Mouse (Mus musculus) MEL (cell line): Measurements from ENCODE around the gene Ifi47. TPM values are rescaled to one million over a fixed set of nuclear protein-coding genes. Genes with fewer than 3 reads are reported as not detected.

Source experiments
- DNase-seq: peaks from one replicate; pipeline ENCODE4 v3.0.0; 2011; ENCODE audit warnings: low read depth, low spot score
- H3K27ac ChIP-seq: 2 replicates; pipeline ENCODE4 v1.5.1; 2012; ENCODE audit warnings: low read depth, mild to moderate bottlenecking, control low read depth, low read length, moderate library complexity; ENCODE audit not compliant: control insufficient read depth
- H3K27me3 ChIP-seq, 2 experiments: fragments of 150-350 bp in 1 of 2; sonication (generic) in 1 of 2; 2 replicates each; pipeline ENCODE4 v1.6.1; 2012; ENCODE audit warnings: low read length in 2 of 2, mild to moderate bottlenecking in 2 of 2, improper control_type of control experiment in 1 of 2, moderate library complexity in 1 of 2; ENCODE audit not compliant: insufficient read depth in 2 of 2, control insufficient read depth in 1 of 2
- H3K36me3 ChIP-seq, 2 experiments: 2 replicates each; pipeline ENCODE4 v1.6.1; 2012 to 2014; ENCODE audit warnings: low read length in 2 of 2, improper control_type of control experiment in 1 of 2, inconsistent platforms in 1 of 2, mild to moderate bottlenecking in 1 of 2; ENCODE audit not compliant: insufficient read depth in 2 of 2, control insufficient read depth in 1 of 2
- H3K4me1 ChIP-seq, 2 experiments: fragments of 150-350 bp in 1 of 2; sonication (generic) in 1 of 2; 2 replicates each; pipeline ENCODE4 v1.6.1; 2012; ENCODE audit warnings: low read length in 2 of 2, improper control_type of control experiment in 1 of 2, mild to moderate bottlenecking in 1 of 2; ENCODE audit not compliant: insufficient read depth in 2 of 2, control insufficient read depth in 1 of 2
- H3K4me3 ChIP-seq, 2 experiments: fragments of 150-350 bp in 1 of 2; sonication (generic) in 1 of 2; 2 replicates each; pipeline ENCODE4 v1.5.1; 2012; ENCODE audit warnings: low read depth in 2 of 2, low read length in 2 of 2, mild to moderate bottlenecking in 2 of 2, moderate library complexity in 2 of 2, control low read depth in 1 of 2, improper control_type of control experiment in 1 of 2; ENCODE audit not compliant: control insufficient read depth in 1 of 2, insufficient read depth in 1 of 2
- H3K79me2 ChIP-seq: 2 replicates; pipeline ENCODE4 v1.6.1; 2012; ENCODE audit warnings: mild to moderate bottlenecking, low read length, moderate library complexity; ENCODE audit not compliant: control insufficient read depth, poor library complexity, insufficient read depth
- H3K9ac ChIP-seq: 2 replicates; pipeline ENCODE4 v1.6.1; 2012; ENCODE audit warnings: low read depth, mild to moderate bottlenecking, control low read depth, low read length, moderate library complexity; ENCODE audit not compliant: control insufficient read depth, poor library complexity, severe bottlenecking
- H3K9me3 ChIP-seq: fragments of 150-350 bp; sonication (generic); replicated peaks from 2 replicates; pipeline ENCODE4 v1.6.1; 2012; ENCODE audit warnings: mild to moderate bottlenecking, low read length, improper control_type of control experiment, moderate library complexity; ENCODE audit not compliant: insufficient read depth
- BHLHE40 ChIP-seq: IDR thresholded peaks from 2 replicates; pipeline ENCODE4 v1.6.1; 2012; ENCODE audit warnings: low read depth, mild to moderate bottlenecking, inconsistent platforms, low read length, improper control_type of control experiment, borderline replicate concordance
- CHD1 ChIP-seq: IDR thresholded peaks from 2 replicates; pipeline ENCODE4 v1.6.1; 2012; ENCODE audit warnings: low read depth, mild to moderate bottlenecking, inconsistent platforms, low read length, improper control_type of control experiment
- CHD2 ChIP-seq: IDR thresholded peaks from 2 replicates; pipeline ENCODE4 v1.6.1; 2011; ENCODE audit warnings: low read length, improper control_type of control experiment
- CTCF ChIP-seq, 3 experiments: IDR thresholded peaks in 2 of 3; conservative IDR thresholded peaks in 1 of 3; 2 replicates each; pipeline ENCODE4 v1.5.1; 2011 to 2012; ENCODE audit warnings: low read length in 3 of 3, low read depth in 2 of 3, mild to moderate bottlenecking in 2 of 3, improper control_type of control experiment in 1 of 3, inconsistent platforms in 1 of 3, mixed read lengths in 1 of 3, moderate library complexity in 1 of 3; ENCODE audit not compliant: control insufficient read depth in 1 of 3, insufficient read depth in 1 of 3, poor library complexity in 1 of 3, severe bottlenecking in 1 of 3
- E2F4 ChIP-seq: IDR thresholded peaks from 2 replicates; pipeline ENCODE4 v1.6.1; 2011; ENCODE audit warnings: low read depth, low read length, improper control_type of control experiment, borderline replicate concordance
- ELF1 ChIP-seq: IDR thresholded peaks from 2 replicates; pipeline ENCODE4 v1.6.1; 2014; ENCODE audit warnings: low read depth, mild to moderate bottlenecking, inconsistent platforms, low read length, improper control_type of control experiment, moderate library complexity
- EP300 ChIP-seq, 2 experiments: IDR thresholded peaks; 2 replicates each; pipeline ENCODE4 v1.6.1; 2011; ENCODE audit warnings: improper control_type of control experiment in 2 of 2, low read length in 2 of 2, low read depth in 1 of 2, mild to moderate bottlenecking in 1 of 2
- GABPA ChIP-seq: IDR thresholded peaks from 2 replicates; pipeline ENCODE4 v1.6.1; 2012; ENCODE audit warnings: low read depth, mild to moderate bottlenecking, inconsistent platforms, low read length, improper control_type of control experiment, moderate library complexity
- GATA1 ChIP-seq: IDR thresholded peaks from 2 replicates; pipeline ENCODE4 v1.6.1; 2011; ENCODE audit warnings: low read depth, low read length, improper control_type of control experiment
- HCFC1 ChIP-seq: IDR thresholded peaks from 2 replicates; pipeline ENCODE4 v1.6.1; 2012; ENCODE audit warnings: low read depth, mild to moderate bottlenecking, inconsistent platforms, low read length, improper control_type of control experiment, moderate library complexity
- JUND ChIP-seq: IDR thresholded peaks from 2 replicates; pipeline ENCODE4 v1.6.1; 2011; ENCODE audit warnings: low read depth, mild to moderate bottlenecking, improper control_type of control experiment, low read length
- KAT2A ChIP-seq: conservative IDR thresholded peaks from 2 replicates; pipeline ENCODE4 v1.6.1; 2012; ENCODE audit warnings: low read depth, low read length, improper control_type of control experiment, inconsistent platforms
- MAFK ChIP-seq: IDR thresholded peaks from 2 replicates; pipeline ENCODE4 v1.6.1; 2011; ENCODE audit warnings: low read depth, mild to moderate bottlenecking, low read length, improper control_type of control experiment, borderline replicate concordance
- MAX ChIP-seq: IDR thresholded peaks from 2 replicates; pipeline ENCODE4 v1.6.1; 2011; ENCODE audit warnings: low read length, improper control_type of control experiment
- MAZ ChIP-seq: IDR thresholded peaks from 2 replicates; pipeline ENCODE4 v1.6.1; 2012; ENCODE audit warnings: low read depth, mild to moderate bottlenecking, inconsistent platforms, low read length, improper control_type of control experiment
- MEF2A ChIP-seq: IDR thresholded peaks from 2 replicates; pipeline ENCODE4 v1.6.1; 2014; ENCODE audit warnings: low read depth, mild to moderate bottlenecking, inconsistent platforms, low read length, improper control_type of control experiment; ENCODE audit not compliant: poor library complexity, insufficient replicate concordance, severe bottlenecking; ENCODE audit errors: extremely low read depth
- MXI1 ChIP-seq: IDR thresholded peaks from 2 replicates; pipeline ENCODE4 v1.6.1; 2011; ENCODE audit warnings: mild to moderate bottlenecking, low read depth, low read length, improper control_type of control experiment
- MYC ChIP-seq: IDR thresholded peaks from 2 replicates; pipeline ENCODE4 v1.6.1; 2011; ENCODE audit warnings: low read depth, mild to moderate bottlenecking, low read length, improper control_type of control experiment, moderate library complexity
- NELFE ChIP-seq: IDR thresholded peaks from 2 replicates; pipeline ENCODE4 v1.6.1; 2011; ENCODE audit warnings: low read depth, low read length, improper control_type of control experiment
- NRF1 ChIP-seq: IDR thresholded peaks from 2 replicates; pipeline ENCODE4 v1.6.1; 2014; ENCODE audit warnings: low read depth, mild to moderate bottlenecking, inconsistent platforms, low read length, improper control_type of control experiment, moderate library complexity; ENCODE audit not compliant: poor library complexity, insufficient read depth, severe bottlenecking
- POLR2A ChIP-seq, 2 experiments: IDR thresholded peaks; 2 replicates each; pipeline ENCODE4 v1.6.1; 2011 to 2012; ENCODE audit warnings: low read length in 2 of 2, mild to moderate bottlenecking in 2 of 2, control low read depth in 1 of 2, improper control_type of control experiment in 1 of 2, low read depth in 1 of 2, moderate library complexity in 1 of 2; ENCODE audit not compliant: control insufficient read depth in 1 of 2, insufficient read depth in 1 of 2, poor library complexity in 1 of 2
- POLR2AphosphoS5 ChIP-seq: IDR thresholded peaks from 2 replicates; pipeline ENCODE4 v1.6.1; 2012; ENCODE audit warnings: low read depth, borderline replicate concordance, mild to moderate bottlenecking, inconsistent platforms, low read length, moderate library complexity, mixed read lengths
- RAD21 ChIP-seq: IDR thresholded peaks from 2 replicates; pipeline ENCODE4 v1.6.1; 2011; ENCODE audit warnings: mild to moderate bottlenecking, low read depth, low read length, improper control_type of control experiment
- RCOR1 ChIP-seq: IDR thresholded peaks from 2 replicates; pipeline ENCODE4 v1.6.1; 2012; ENCODE audit warnings: low read depth, mild to moderate bottlenecking, inconsistent platforms, low read length, improper control_type of control experiment
- SIN3A ChIP-seq: IDR thresholded peaks from 2 replicates; pipeline ENCODE4 v1.6.1; 2012; ENCODE audit warnings: low read length, improper control_type of control experiment, inconsistent platforms
- SMC3 ChIP-seq: IDR thresholded peaks from 2 replicates; pipeline ENCODE4 v1.6.1; 2011; ENCODE audit warnings: low read depth, low read length, improper control_type of control experiment
- TCF12 ChIP-seq: IDR thresholded peaks from 2 replicates; pipeline ENCODE4 v1.6.1; 2014; ENCODE audit warnings: low read depth, mild to moderate bottlenecking, inconsistent platforms, low read length, improper control_type of control experiment, moderate library complexity
- UBTF ChIP-seq: IDR thresholded peaks from 2 replicates; pipeline ENCODE4 v1.6.1; 2012; ENCODE audit warnings: low read depth, mild to moderate bottlenecking, inconsistent platforms, low read length, improper control_type of control experiment, moderate library complexity, borderline replicate concordance; ENCODE audit not compliant: insufficient read depth
- USF1 ChIP-seq: IDR thresholded peaks from 2 replicates; pipeline ENCODE4 v1.6.1; 2014; ENCODE audit warnings: low read depth, mild to moderate bottlenecking, inconsistent platforms, low read length, improper control_type of control experiment, moderate library complexity
- USF2 ChIP-seq, 2 experiments: IDR thresholded peaks; 2 replicates each; pipeline ENCODE4 v1.6.1; 2011 to 2012; ENCODE audit warnings: improper control_type of control experiment in 2 of 2, low read length in 2 of 2, borderline replicate concordance in 1 of 2, inconsistent platforms in 1 of 2, low read depth in 1 of 2, mild to moderate bottlenecking in 1 of 2; ENCODE audit not compliant: insufficient read depth in 1 of 2
- ZC3H11A ChIP-seq: IDR thresholded peaks from 2 replicates; pipeline ENCODE4 v1.6.1; 2012; ENCODE audit warnings: low read depth, mild to moderate bottlenecking, inconsistent platforms, low read length, improper control_type of control experiment
- ZKSCAN1 ChIP-seq: IDR thresholded peaks from 2 replicates; pipeline ENCODE4 v1.6.1; 2012; ENCODE audit warnings: low read depth, mild to moderate bottlenecking, inconsistent platforms, low read length, improper control_type of control experiment, moderate library complexity
- ZMIZ1 ChIP-seq: IDR thresholded peaks from 2 replicates; pipeline ENCODE4 v1.6.1; 2012; ENCODE audit warnings: low read depth, mild to moderate bottlenecking, inconsistent platforms, low read length, improper control_type of control experiment, moderate library complexity
- ZNF384 ChIP-seq: IDR thresholded peaks from 2 replicates; pipeline ENCODE4 v1.6.1; 2012; ENCODE audit warnings: low read depth, mild to moderate bottlenecking, inconsistent platforms, low read length, improper control_type of control experiment
- polyA plus RNA-seq, 2 experiments: library from polyadenylated mRNA; stranded (reverse) in 1 of 2; unstranded in 1 of 2; fragments of >175 nt in 1 of 2; fragments of >200 nt in 1 of 2; gene quantifications; 2 replicates each; pipeline versions ENCODE4 v1.2.1 to v1.2.4; 2012; ENCODE audit warnings: low replicate concordance in 2 of 2, low read depth in 1 of 2; ENCODE audit not compliant: insufficient read length in 2 of 2, insufficient read depth in 1 of 2, missing spikeins in 1 of 2
- total RNA-seq: library from RNA; depleted of rRNA; stranded (reverse); fragments of 300-350 nt; gene quantifications from 2 replicates; pipeline ENCODE4 v1.2.3, GENCODE M21; 2012

Gene Ifi47
- total and polyA plus RNA-seq, 3 experiments: 26.4 to 35.2 TPM; not detected in 1

GRCm38 (mm10) chr11:49084385-49084784 is 8.0 kb downstream of the Ifi47 start (continued):
- no peak for TF ChIP-seq TCF12
- TF ChIP-seq HCFC1: peak; percentile 44; the same call in 1 of the 2 replicates

- H3K9ac ChIP-seq: peak overlapping the region; percentile 59
- peak overlapping the region; percentile 98 for H3K27ac ChIP-seq
- peaks cover 0 to 74% of the 10 kb centered on the region in 2 experiments; a peak in 3 of 4 replicates for H3K36me3 ChIP-seq
- H3K4me1 ChIP-seq: peaks cover 62 to 74% of the 10 kb centered on the region in 2 experiments
- DNase-seq: peak; percentile 87
- no peaks in the 10 kb centered on the region for H3K27me3 ChIP-seq
- H3K4me3 ChIP-seq: peak overlapping the region; percentile 3 to 12; a peak in 2 of 4 replicates
- H3K79me2 ChIP-seq: peaks cover 9% of the 10 kb centered on the region
- no peaks in the 10 kb centered on the region for H3K9me3 ChIP-seq
- TF ChIP-seq NELFE (0 out of 2 replicates have a peak, but pooled peaks have one; percentile 19), EP300 (IDR thresholded peaks at IDR 0.05; ENCODE audit: low read depth in 1 of 2, low read length in 2 of 2) (peak in 1 of 2 experiments; percentile 69; a peak in 3 of 4 replicates), MAZ (no peak), RAD21 (peak; percentile 27), MEF2A (no peak), ZNF384 (peak; percentile 50; the same call in 1 of the 2 replicates), USF2 (IDR thresholded peaks at IDR 0.05; ENCODE audit: borderline replicate concordance in 1 of 2, insufficient read depth in 1 of 2, low read depth in 1 of 2, low read length in 2 of 2) (no peak), CHD1 (no peak), MXI1 (peak; percentile 72), CHD2 (no peak), POLR2AphosphoS5 (no peak), GATA1 (no peak), BHLHE40 (no peak), MAFK (no peak), GABPA (no peak), MAX (peak; percentile 75), MYC (no peak), ELF1 (no peak), RCOR1 (no peak), TCF12 (peak; percentile 35; the same call in 1 of the 2 replicates), KAT2A (no peak), E2F4 (no peak), SIN3A (peak; percentile 67), ZC3H11A (no peak; the same call in 1 of the 2 replicates), JUND (no peak), POLR2A (IDR thresholded peaks at IDR 0.05; ENCODE audit: control insufficient read depth in 1 of 2, insufficient read depth in 1 of 2, low read depth in 1 of 2, low read length in 2 of 2, poor library complexity in 1 of 2) (no peak), NRF1 (no peak), UBTF (no peak), ZMIZ1 (no peak), CTCF (IDR thresholded peaks at IDR 0.05 in 2 of 3, conservative IDR thresholded peaks at IDR 0.05 in 1 of 3; ENCODE audit: control insufficient read depth in 1 of 3, insufficient read depth in 1 of 3, low read depth in 2 of 3, low read length in 3 of 3, poor library complexity in 1 of 3, severe bottlenecking in 1 of 3) (peak in 2 of 3 experiments; percentile 2 to 32; a peak in 2 of 6 replicates), ZKSCAN1 (no peak), HCFC1 (no peak), SMC3 (0 out of 2 replicates have a peak, but pooled peaks have one; percentile 23), USF1 (no peak)
Measured at GRCm38 (mm10) chr11:49084875-49085274, 8.5 kb downstream of the Ifi47 start.
